Mouse (Mus musculus): ENCODE results near the gene Smyd3.

The Smyd3 gene

DNA sequence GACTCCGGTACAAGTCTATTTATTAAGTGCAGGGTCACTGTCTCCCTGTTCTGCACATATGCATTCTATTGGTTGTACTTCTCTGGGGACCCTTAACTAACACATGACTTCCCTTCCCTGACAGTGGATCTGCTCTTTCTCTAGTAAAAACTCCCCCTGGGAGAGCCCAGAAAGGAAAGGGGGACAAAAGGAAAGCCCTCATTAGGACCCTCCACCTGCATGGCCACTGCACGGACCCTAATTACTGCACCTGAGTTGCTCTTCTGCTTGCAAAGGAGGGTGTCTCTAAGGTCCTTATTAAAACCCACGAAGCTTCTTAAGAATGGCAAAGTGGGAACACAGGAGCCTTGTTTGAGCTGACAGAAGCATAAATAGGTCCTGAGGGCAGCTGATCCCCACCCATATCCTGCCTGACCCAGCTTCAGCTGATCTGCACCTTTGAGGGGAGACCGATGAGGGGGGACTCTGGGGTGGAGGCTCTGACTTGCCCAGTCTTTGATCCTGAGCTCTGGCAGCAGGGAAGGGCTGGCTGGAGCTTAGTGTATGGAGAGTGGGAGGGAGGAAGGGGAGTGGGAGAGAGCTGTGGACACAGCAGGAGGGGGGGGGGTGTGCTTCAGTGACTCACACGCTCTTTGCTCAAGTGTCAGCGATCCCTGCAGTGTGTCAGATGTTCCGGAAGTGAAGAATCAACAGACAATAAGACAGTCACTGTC lies 575.4 kb downstream of the Smyd3 start:
- no peak for DNase-seq (ENCODE audit: low spot score)

DNA sequence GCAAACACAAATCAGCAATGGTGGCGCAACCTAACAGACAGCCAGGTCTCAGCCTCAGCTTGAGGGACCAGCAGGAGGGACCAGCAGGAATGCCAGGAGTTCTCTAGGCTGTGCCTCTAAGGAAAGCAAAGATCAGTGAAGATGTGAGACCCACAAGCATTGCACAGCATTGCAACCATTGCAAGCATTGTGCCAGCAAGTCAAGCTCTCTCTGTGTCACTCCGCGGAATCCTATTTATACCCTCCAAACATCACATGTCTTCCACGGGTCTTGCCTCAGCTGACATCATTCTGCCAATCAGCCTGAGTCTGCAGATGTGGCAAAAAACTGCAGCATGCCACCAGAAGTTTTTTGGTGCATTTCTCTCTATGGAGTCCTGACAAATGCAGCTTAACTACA lies 577.5 kb downstream of the Smyd3 start:
- DNase-seq (ENCODE audit: low spot score) = no peak

DNA sequence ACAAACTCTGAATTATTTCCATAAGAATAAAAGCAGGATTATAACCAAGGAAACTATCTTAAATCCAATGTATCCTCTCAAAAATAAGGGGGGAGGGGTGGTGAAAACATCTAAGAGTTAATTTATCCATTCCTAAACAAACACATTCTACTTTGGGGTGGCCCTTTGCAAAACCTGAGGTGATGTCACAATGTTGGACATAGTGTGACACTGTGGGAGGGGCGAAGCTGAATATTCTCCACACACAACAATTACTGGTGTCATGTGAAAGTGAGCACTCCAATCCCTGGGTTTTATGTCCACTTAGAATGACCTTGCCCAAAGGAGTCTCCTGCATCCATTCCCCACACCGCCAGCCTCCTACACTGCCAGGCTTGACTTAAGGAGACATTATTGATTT lies 580.9 kb downstream of the Smyd3 start:
- DNase-seq (ENCODE audit: low spot score) = no peak

- DNase-seq (ENCODE audit: low spot score) = no peak
Observed at GRCm38 (mm10) chr1:178936457-178936856, 581.4 kb downstream of the Smyd3 start.

DNA sequence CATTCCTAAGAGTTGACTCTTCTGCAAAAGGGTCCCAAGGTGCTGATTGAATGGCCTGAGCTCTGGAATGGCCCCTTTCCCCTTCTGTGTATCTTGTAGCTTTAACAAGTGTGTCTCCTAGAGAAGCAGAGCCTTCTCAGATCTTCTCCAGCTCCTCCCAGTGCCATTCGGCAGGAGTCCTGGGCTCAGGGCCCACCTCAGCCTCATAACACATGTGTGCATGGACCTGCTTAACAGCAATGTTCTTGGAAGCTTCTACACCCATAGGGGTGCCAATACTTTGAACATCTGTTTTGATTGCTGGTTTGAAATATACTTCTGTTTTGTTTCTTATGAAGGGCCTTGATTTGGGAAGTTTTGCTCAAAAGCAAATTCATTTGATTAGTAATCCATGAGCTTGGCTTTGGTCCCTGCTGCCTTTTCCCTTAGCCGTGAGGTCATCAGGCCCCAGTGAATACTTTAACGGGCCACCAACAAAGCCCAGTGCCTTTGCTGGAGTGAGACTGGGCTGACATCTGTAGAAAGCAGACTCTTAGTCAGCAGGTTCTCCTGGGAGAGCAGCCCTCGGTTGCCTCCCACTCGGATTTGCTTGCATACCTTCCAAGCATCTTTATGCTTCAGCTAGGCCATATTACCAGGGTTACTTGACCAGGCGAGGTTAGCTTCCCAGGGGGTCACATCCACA lies 583.7 kb downstream of the Smyd3 start:
- DNase-seq (ENCODE audit: low spot score) = no peak

- no peak for DNase-seq (ENCODE audit: low spot score)
Observed at GRCm38 (mm10) chr1:178929531-178929930, 588.3 kb downstream of the Smyd3 start.

DNA sequence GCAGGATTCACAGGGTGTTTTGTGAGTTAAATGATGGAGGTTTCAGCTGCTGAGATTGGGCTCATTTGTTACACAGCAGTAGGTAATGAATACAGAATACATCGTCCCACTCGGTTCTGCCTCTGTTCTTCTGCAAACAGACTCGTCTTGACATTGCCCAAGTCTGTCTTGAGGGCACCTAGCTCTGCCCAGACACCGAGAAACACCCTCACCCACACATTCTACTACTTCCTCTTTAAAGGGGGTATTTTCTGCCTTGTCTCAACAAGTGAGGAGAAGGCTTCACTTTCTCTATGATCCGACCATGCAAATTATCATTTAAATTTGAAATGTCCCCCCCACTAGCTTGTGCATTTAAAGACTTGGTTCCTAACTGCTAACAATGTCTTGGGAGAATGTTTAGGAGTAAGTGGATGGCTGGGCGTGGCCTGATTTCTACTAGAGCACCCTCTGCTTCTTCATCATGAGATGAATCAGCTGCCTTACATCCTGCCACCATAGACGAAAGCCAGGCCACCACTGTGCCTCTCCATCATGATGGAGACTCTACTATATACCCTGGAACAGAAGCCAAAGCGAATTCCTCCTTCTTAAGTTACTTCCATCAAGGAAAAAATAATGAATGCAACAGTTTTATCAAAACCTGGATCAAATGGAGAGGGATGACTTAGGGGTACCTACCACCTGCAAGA lies 593.2 kb downstream of the Smyd3 start:
- DNase-seq (ENCODE audit: low spot score) = no peak

- no peak for DNase-seq (ENCODE audit: low spot score)
Observed at GRCm38 (mm10) chr1:178917194-178917902, 600.5 kb downstream of the Smyd3 start.

GRCm38 (mm10) chr1:178915056-178915455 lies 602.8 kb downstream of the Smyd3 start:
- no peak for DNase-seq (ENCODE audit: low spot score)

GRCm38 (mm10) chr1:178912936-178913716 lies 604.7 kb downstream of the Smyd3 start:
- DNase-seq (ENCODE audit: low spot score) = no peak

DNA sequence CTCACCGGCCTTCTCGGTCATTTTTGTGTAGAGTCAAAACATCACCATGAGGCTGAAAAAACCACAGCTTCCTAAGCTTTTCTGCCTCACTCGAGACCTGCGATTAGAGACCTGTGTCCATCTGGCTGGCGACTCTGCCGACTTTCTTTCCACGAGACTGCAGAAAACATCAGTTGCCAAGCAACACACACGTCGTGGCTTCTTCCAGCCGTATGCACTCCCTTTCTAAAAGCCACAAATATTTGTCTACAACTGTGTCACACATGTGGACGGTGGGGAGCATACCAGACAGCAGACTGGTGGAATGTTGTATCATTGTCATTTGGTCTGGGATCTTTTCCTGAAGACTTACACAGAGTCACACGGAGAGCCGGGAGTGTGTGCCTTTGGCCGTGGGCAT lies 606.9 kb downstream of the Smyd3 start:
- no peak for DNase-seq (ENCODE audit: low spot score)

Data from MN1 (cell line).